Mouse (Mus musculus) myocyte (in vitro differentiated cells): Measurements from ENCODE around the gene Rai1. TPM values are rescaled to one million over a fixed set of nuclear protein-coding genes. Genes with fewer than 3 reads are reported as not detected.

Experiments used
- H3K27me3 ChIP-seq: one replicate; pipeline ENCODE4 v1.6.1; 2011; ENCODE audit not compliant: control insufficient read depth, insufficient read depth, insufficient read length
- H3K36me3 ChIP-seq: one replicate; pipeline ENCODE4 v1.6.1; 2011; ENCODE audit not compliant: control insufficient read depth, insufficient read depth
- H3K4me2 ChIP-seq: one replicate; pipeline ENCODE4 v1.6.1; 2011; ENCODE audit warnings: low read depth, control low read depth
- H3K4me3 ChIP-seq: one replicate; pipeline ENCODE4 v1.5.1; 2011; ENCODE audit warnings: mild to moderate bottlenecking, control low read depth, moderate library complexity
- H3K79me2 ChIP-seq: one replicate; pipeline ENCODE4 v1.6.1; 2011; ENCODE audit not compliant: control insufficient read depth, insufficient read depth
- H3ac ChIP-seq: one replicate; pipeline ENCODE4 v1.6.1; 2011; ENCODE audit not compliant: control insufficient read depth, insufficient read length
- CEBPB ChIP-seq: IDR thresholded peaks from 2 replicates; pipeline ENCODE4 v1.6.1; 2011; ENCODE audit warnings: mild to moderate bottlenecking, moderate library complexity; ENCODE audit not compliant: poor library complexity, insufficient read depth, severe bottlenecking
- E2F4 ChIP-seq: IDR thresholded peaks from one replicate; pipeline ENCODE4 v1.6.1; 2011; ENCODE audit warnings: mild to moderate bottlenecking, control low read depth, moderate library complexity; ENCODE audit not compliant: insufficient read depth
- MAX ChIP-seq: IDR thresholded peaks from one replicate; pipeline ENCODE4 v1.6.1; 2011; ENCODE audit warnings: low read depth, mild to moderate bottlenecking, control low read depth
- MYOD1 ChIP-seq, 3 experiments: IDR thresholded peaks; one replicate each; pipeline ENCODE4 v1.6.1; 2011; ENCODE audit warnings: control low read depth in 2 of 3, low read depth in 2 of 3, mild to moderate bottlenecking in 2 of 3, moderate library complexity in 1 of 3; ENCODE audit not compliant: insufficient read length in 2 of 3, control insufficient read depth in 1 of 3
- MYOG ChIP-seq, 3 experiments: IDR thresholded peaks; one replicate each; pipeline ENCODE4 v1.6.1; 2011; ENCODE audit warnings: control low read depth in 2 of 3, low read depth in 2 of 3, mild to moderate bottlenecking in 2 of 3; ENCODE audit not compliant: insufficient read length in 2 of 3, control insufficient read depth in 1 of 3, insufficient read depth in 1 of 3
- POLR2A ChIP-seq: IDR thresholded peaks from one replicate; pipeline ENCODE4 v1.6.1; 2011; ENCODE audit warnings: low read depth, mild to moderate bottlenecking, control low read depth, moderate library complexity; ENCODE audit not compliant: insufficient read length
- POLR2AphosphoS2 ChIP-seq: IDR thresholded peaks from one replicate; pipeline ENCODE4 v1.6.1; 2011; ENCODE audit warnings: low read depth, control low read depth; ENCODE audit not compliant: insufficient read length
- REST ChIP-seq: IDR thresholded peaks from one replicate; pipeline ENCODE4 v1.6.1; 2011; ENCODE audit warnings: mild to moderate bottlenecking, control low read depth, moderate library complexity; ENCODE audit not compliant: insufficient read depth, insufficient read length
- SRF ChIP-seq: IDR thresholded peaks from one replicate; pipeline ENCODE4 v1.6.1; 2011; ENCODE audit warnings: low read depth; ENCODE audit not compliant: control insufficient read depth, insufficient read length
- TCF12 ChIP-seq: IDR thresholded peaks from one replicate; pipeline ENCODE4 v1.6.1; 2011; ENCODE audit warnings: mild to moderate bottlenecking, control low read depth; ENCODE audit not compliant: poor library complexity, insufficient read depth, severe bottlenecking
- TCF3 ChIP-seq: IDR thresholded peaks from one replicate; pipeline ENCODE4 v1.6.1; 2011; ENCODE audit warnings: low read depth, control low read depth; ENCODE audit not compliant: insufficient read length
- USF1 ChIP-seq: IDR thresholded peaks from one replicate; pipeline ENCODE4 v1.6.1; 2011; ENCODE audit warnings: low read depth, mild to moderate bottlenecking, control low read depth, moderate library complexity
- polyA plus RNA-seq: library from polyadenylated mRNA; unstranded; fragments of >200 nt; fragmentation: generic; extraction: Trizol; gene quantifications from one replicate; pipeline ENCODE4 v1.2.1, GENCODE M21; 2012; ENCODE audit warnings: missing spikeins

Gene Rai1
- polyA plus RNA-seq, 1 experiment, result 26.0 TPM

- Histone ChIP-seq H3K4me3 (no peak overlapping the region), H3K36me3 (no peaks in the 10 kb centered on the region), H3K79me2 (no peaks in the 10 kb centered on the region), H3K27me3 (no peaks in the 10 kb centered on the region), H3K4me2 (no peak overlapping the region), H3ac (no peak overlapping the region)
- TF ChIP-seq MYOD1 (IDR thresholded peaks at IDR 0.05; ENCODE audit: control insufficient read depth in 1 of 3, insufficient read length in 2 of 3, low read depth in 2 of 3), result peak in 1 of 3 experiments; percentile 26
- no peak for TF ChIP-seq POLR2A
Measured at GRCm38 (mm10) chr11:60231951-60232350, 127.1 kb downstream of the Rai1 start.

DNA sequence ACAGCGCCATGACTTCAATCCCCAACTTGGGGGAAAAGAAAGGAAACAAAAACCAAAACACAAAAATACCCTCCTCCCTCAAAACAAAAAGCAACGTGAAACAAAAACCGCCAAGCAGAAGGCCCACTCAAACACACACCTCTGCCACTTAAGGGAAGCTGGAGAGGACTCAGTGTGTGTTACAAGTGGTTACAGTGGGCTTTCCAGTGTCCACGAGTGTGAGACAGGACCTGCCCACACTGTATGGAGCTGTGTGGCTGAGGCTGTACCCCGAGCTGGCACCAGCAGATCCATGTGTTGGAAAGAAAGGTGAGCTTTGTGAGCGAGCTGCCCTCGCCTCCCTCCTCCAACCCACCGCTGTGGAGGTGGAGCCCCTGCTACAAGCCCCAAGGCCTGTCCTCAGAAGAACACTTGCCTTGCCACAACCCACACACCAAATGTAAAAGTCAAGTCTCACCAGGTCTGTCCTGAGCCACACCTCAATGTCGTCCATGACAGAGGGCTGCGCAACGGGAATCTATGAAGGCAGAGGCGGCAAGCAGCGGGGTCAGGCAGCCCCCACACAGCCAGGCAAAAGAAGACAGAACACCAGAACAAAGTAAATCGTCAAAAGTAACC is 127.7 kb downstream of the Rai1 start:
- no peak for TF ChIP-seq POLR2A
- TF ChIP-seq REST, result no peak
- no peak for TF ChIP-seq POLR2AphosphoS2
- TF ChIP-seq MYOG (IDR thresholded peaks at IDR 0.05; ENCODE audit: control insufficient read depth in 1 of 3, insufficient read depth in 1 of 3, insufficient read length in 2 of 3, low read depth in 2 of 3), result no peak
- no peak for TF ChIP-seq TCF12
- no peak for TF ChIP-seq MYOD1 (IDR thresholded peaks at IDR 0.05; ENCODE audit: control insufficient read depth in 1 of 3, insufficient read length in 2 of 3, low read depth in 2 of 3)
- no peak for TF ChIP-seq SRF
- no peak for TF ChIP-seq USF1
- TF ChIP-seq TCF3, result no peak
- no peak for TF ChIP-seq MAX
- TF ChIP-seq CEBPB, result no peak
- TF ChIP-seq E2F4, result no peak
- H3K4me3 ChIP-seq, result no peak overlapping the region
- no peak overlapping the region for H3ac ChIP-seq
- H3K27me3 ChIP-seq, result no peaks in the 10 kb centered on the region
- no peak overlapping the region for H3K4me2 ChIP-seq
- no peaks in the 10 kb centered on the region for H3K36me3 ChIP-seq
- no peaks in the 10 kb centered on the region for H3K79me2 ChIP-seq

DNA sequence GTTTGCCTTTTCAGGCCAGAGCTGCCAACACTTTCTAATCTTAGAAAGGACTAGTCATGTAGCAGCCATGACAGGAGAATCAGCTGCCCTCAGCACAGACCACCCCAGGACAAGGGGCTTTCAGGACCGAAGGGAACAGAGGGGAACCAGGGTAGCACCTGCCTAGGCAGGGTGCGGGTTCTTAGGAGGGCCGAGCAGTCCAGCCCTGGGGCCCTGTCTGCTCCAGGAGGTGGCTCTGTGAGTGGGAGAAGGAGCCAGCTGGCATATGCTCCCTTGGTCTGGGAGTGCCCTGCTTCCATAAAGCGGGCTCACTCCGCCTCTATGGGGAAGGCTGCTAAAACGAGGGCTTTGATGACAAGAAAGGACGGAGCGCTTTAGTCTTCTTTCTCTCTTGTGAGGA is 128.4 kb downstream of the Rai1 start:
- Histone ChIP-seq H3K79me2 (no peaks in the 10 kb centered on the region), H3K27me3 (no peaks in the 10 kb centered on the region), H3K4me3 (no peak overlapping the region), H3ac (no peak overlapping the region), H3K4me2 (no peak overlapping the region), H3K36me3 (no peaks in the 10 kb centered on the region)
- peak in 1 of 3 experiments; percentile 3 for TF ChIP-seq MYOG (IDR thresholded peaks at IDR 0.05; ENCODE audit: control insufficient read depth in 1 of 3, insufficient read depth in 1 of 3, insufficient read length in 2 of 3, low read depth in 2 of 3)
- no peak for TF ChIP-seq CEBPB

GRCm38 (mm10) chr11:60235351-60235750 is 130.5 kb downstream of the Rai1 start:
- Histone ChIP-seq H3K36me3 (peaks cover 9% of the 10 kb centered on the region), H3K4me3 (no peak overlapping the region), H3K27me3 (no peaks in the 10 kb centered on the region), H3ac (no peak overlapping the region), H3K79me2 (no peaks in the 10 kb centered on the region), H3K4me2 (no peak overlapping the region)
- TF ChIP-seq TCF3, result no peak
- no peak for TF ChIP-seq MYOG (IDR thresholded peaks at IDR 0.05; ENCODE audit: control insufficient read depth in 1 of 3, insufficient read depth in 1 of 3, insufficient read length in 2 of 3, low read depth in 2 of 3)
- TF ChIP-seq POLR2AphosphoS2, result no peak

DNA sequence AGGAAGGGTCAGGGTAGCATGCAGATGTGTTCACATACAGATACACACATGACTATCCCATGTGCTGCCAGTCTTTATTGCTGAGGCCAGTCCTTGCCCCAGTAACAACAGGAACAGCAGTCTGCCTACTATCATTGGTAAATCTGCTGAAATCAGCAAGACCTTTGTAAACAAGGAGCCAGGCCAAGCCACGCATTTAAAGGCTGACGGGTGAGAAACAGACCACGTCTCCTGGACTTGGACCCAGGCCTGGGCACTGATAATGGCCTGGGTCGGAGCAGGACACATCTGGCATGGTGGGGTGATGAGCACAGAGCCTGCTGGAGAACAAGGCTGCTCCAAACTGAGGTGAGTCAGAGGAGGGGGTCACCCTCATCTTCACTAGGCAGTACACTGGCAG is 135.7 kb downstream of the Rai1 start:
- Histone ChIP-seq H3K27me3 (no peaks in the 10 kb centered on the region), H3K4me3 (no peak overlapping the region), H3K36me3 (peaks cover 9% of the 10 kb centered on the region)

DNA sequence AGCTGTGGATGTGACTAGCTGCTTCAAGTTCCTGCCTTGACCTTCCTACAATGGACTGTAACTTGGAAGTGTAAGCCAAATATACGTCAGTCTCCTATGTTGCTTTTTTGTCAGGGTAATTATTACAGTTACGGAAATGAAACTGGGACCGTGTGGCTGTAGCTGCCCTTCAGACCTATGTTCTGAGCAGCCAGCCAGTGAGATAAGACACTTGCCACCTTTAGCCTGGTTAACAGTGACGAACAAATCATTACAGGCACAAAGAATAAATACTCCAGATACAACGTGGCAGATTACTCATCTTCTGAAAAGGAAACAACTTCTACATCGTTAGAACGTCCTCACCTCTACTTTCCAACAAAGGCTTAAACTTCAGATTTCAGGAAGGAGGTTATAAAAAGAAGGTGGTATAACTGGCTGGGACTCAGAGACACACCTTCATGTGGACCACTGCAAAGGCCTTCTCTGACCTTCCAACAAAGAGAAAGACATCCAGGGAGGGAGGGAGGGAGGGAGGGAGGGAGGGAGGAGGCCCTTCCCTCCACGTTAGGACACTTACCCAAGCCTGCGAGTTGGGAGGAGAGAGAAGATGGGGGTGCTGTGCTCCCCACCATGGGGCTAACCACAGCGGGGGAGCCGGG is 139.8 kb downstream of the Rai1 start:
- TF ChIP-seq MAX, result no peak
- TF ChIP-seq POLR2A, result no peak
- no peak for TF ChIP-seq USF1
- TF ChIP-seq POLR2AphosphoS2, result no peak

More for the DNA sequence above, 135.7 kb downstream of the Rai1 start:
- TF ChIP-seq SRF (no peak), MYOD1 (IDR thresholded peaks at IDR 0.05; ENCODE audit: control insufficient read depth in 1 of 3, insufficient read length in 2 of 3, low read depth in 2 of 3) (no peak), USF1 (no peak), CEBPB (no peak), REST (no peak)
- H3K79me2 ChIP-seq, result no peaks in the 10 kb centered on the region
- no peak overlapping the region for H3K4me2 ChIP-seq
- H3ac ChIP-seq, result no peak overlapping the region

More for the DNA sequence above, 139.8 kb downstream of the Rai1 start:
- Histone ChIP-seq H3K4me2 (no peak overlapping the region), H3K79me2 (no peaks in the 10 kb centered on the region), H3K4me3 (no peak overlapping the region), H3K36me3 (peaks cover 3% of the 10 kb centered on the region), H3K27me3 (no peaks in the 10 kb centered on the region), H3ac (no peak overlapping the region)
